Mouse (Mus musculus): ENCODE results near the gene Prkag1. TPM values are rescaled to one million over a fixed set of nuclear protein-coding genes. Genes with fewer than 3 reads are reported as not detected.
A peak's percentile ranks its signal among the peaks of the same experiment; 100 is the strongest.

Gene Prkag1
- polyA plus RNA-seq, 1 experiment from 2014 or later, result 47.4 TPM

- H3K4me2 ChIP-seq (ENCODE audit: low read depth, low read length), result no peak overlapping the region
- TF ChIP-seq EP300 (IDR thresholded peaks at IDR 0.05; ENCODE audit: low read depth), result no peak
- no peak for TF ChIP-seq CTCF (IDR thresholded peaks at IDR 0.05; ENCODE audit: low read depth)
- no peaks in the 10 kb centered on the region for H3K36me3 ChIP-seq (replicated peaks; ENCODE audit: insufficient read depth, low read length)
- H3K4me1 ChIP-seq (ENCODE audit: insufficient read depth), result peaks cover 31% of the 10 kb centered on the region
- ATAC-seq, result no peak
- H3K27ac ChIP-seq (ENCODE audit: low read depth), result no peak overlapping the region
- peaks cover 76% of the 10 kb centered on the region for H3K27me3 ChIP-seq (ENCODE audit: insufficient read depth, low read length)
- no peak for DNase-seq
- no peak overlapping the region for H3K9ac ChIP-seq (replicated peaks)
- WGBS (ENCODE audit: insufficient replicate concordance), result 44% methylated on average over 15 of the region's 15 CpGs
- no peak overlapping the region for H3K4me3 ChIP-seq (ENCODE audit: low read depth, low read length)
- no peaks in the 10 kb centered on the region for H3K9me3 ChIP-seq (ENCODE audit: low read length)
Observed at GRCm38 (mm10) chr15:98774096-98774495, 57.2 kb downstream of the Prkag1 start.

GRCm38 (mm10) chr15:98772511-98773211 is 58.7 kb downstream of the Prkag1 start:
- TF ChIP-seq EP300 (IDR thresholded peaks at IDR 0.05; ENCODE audit: low read depth) (no peak), CTCF (IDR thresholded peaks at IDR 0.05; ENCODE audit: low read depth) (no peak)
- no peaks in the 10 kb centered on the region for H3K36me3 ChIP-seq (replicated peaks; ENCODE audit: insufficient read depth, low read length)
- DNase-seq (no peak), ATAC-seq (peak; percentile 55)
- peak overlapping the region; percentile 46; the same call in 1 of the 2 replicates for H3K9ac ChIP-seq (replicated peaks)
- H3K4me3 ChIP-seq (ENCODE audit: low read depth, low read length), result peak overlapping the region; percentile 49
- H3K9me3 ChIP-seq (ENCODE audit: low read length), result no peaks in the 10 kb centered on the region
- H3K27ac ChIP-seq (ENCODE audit: low read depth), result no peak overlapping the region
- H3K4me1 ChIP-seq (ENCODE audit: insufficient read depth), result peaks cover 25% of the 10 kb centered on the region
- 2% methylated on average over 36 of the region's 36 CpGs for WGBS (ENCODE audit: insufficient replicate concordance)
- H3K27me3 ChIP-seq (ENCODE audit: insufficient read depth, low read length), result peaks cover 64% of the 10 kb centered on the region
- H3K4me2 ChIP-seq (ENCODE audit: low read depth, low read length), result peak overlapping the region; percentile 79

DNA sequence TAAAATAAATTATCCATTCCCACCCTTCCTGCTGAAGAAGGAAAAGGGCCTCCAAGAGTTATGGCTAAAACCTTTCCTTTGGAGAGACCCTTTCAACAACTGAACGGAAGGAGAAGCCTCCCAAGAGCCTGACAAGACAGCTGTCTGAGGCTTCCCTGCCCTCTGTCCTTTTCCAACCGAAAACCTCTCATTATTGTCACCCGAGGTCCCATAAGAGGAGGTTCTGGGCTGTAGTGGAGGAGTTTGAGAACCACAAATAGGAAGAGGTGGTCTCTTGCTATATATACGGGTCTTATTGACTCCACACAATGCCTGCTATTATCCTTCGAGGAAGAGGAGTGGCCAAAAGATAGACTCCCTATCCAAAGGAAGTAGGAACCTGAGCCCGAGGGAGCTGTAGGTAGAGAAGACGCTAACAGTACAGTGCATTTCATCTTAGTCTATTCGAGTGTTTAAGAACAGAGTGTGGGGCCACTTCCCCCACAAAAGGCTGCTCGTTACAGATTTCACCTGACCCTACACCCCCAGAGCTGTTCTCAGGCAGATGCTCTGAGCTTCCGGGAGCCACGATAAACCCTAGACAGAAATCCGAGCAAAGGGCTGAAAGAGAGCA is 59.4 kb downstream of the Prkag1 start:
- no peak for ATAC-seq
- DNase-seq, result no peak
- Histone ChIP-seq H3K9ac (replicated peaks) (peak overlapping the region; percentile 46; the same call in 1 of the 2 replicates), H3K27ac (ENCODE audit: low read depth) (no peak overlapping the region), H3K4me2 (ENCODE audit: low read depth, low read length) (peak overlapping the region; percentile 79), H3K9me3 (ENCODE audit: low read length) (no peaks in the 10 kb centered on the region), H3K4me3 (ENCODE audit: low read depth, low read length) (peak overlapping the region; percentile 49), H3K36me3 (replicated peaks; ENCODE audit: insufficient read depth, low read length) (no peaks in the 10 kb centered on the region), H3K4me1 (ENCODE audit: insufficient read depth) (peaks cover 20% of the 10 kb centered on the region), H3K27me3 (ENCODE audit: insufficient read depth, low read length) (peaks cover 57% of the 10 kb centered on the region)
- 11% methylated on average over 12 of the region's 12 CpGs for WGBS (ENCODE audit: insufficient replicate concordance)
- TF ChIP-seq EP300 (IDR thresholded peaks at IDR 0.05; ENCODE audit: low read depth) (no peak), CTCF (IDR thresholded peaks at IDR 0.05; ENCODE audit: low read depth) (no peak)

- ATAC-seq (no peak), DNase-seq (no peak)
- Histone ChIP-seq H3K27ac (ENCODE audit: low read depth) (no peak overlapping the region), H3K27me3 (ENCODE audit: insufficient read depth, low read length) (peaks cover 29% of the 10 kb centered on the region), H3K4me1 (ENCODE audit: insufficient read depth) (peaks cover 19% of the 10 kb centered on the region), H3K4me3 (ENCODE audit: low read depth, low read length) (no peak overlapping the region), H3K36me3 (replicated peaks; ENCODE audit: insufficient read depth, low read length) (no peaks in the 10 kb centered on the region), H3K9me3 (ENCODE audit: low read length) (no peaks in the 10 kb centered on the region), H3K9ac (replicated peaks) (no peak overlapping the region), H3K4me2 (ENCODE audit: low read depth, low read length) (no peak overlapping the region)
- TF ChIP-seq CTCF (IDR thresholded peaks at IDR 0.05; ENCODE audit: low read depth), result no peak
- TF ChIP-seq EP300 (IDR thresholded peaks at IDR 0.05; ENCODE audit: low read depth), result no peak
- WGBS (ENCODE audit: insufficient replicate concordance), result 57% methylated on average over 5 of the region's 5 CpGs
Observed at GRCm38 (mm10) chr15:98768259-98768658, 63.1 kb downstream of the Prkag1 start.

DNA sequence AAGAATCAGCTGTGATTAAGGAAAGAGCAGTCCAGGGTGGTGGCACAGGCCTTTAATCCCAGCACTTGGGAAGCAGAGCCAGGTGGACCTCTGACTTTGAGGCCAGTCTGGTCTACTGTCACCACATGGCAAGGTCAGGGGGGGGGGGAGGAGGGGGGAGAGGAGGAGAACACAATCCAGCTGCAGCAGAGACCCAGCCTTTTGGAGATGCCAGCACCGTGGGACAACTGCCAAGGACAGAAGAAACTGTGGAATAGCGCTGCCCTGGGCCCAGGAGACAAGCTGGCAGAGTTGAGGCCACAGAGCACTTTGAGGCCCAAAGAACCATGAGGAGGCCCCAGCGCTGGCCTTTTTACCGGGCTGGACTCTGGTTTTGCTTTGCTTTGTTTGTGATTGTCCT is 65.4 kb downstream of the Prkag1 start:
- WGBS (ENCODE audit: insufficient replicate concordance), result 72% methylated on average over 4 of the region's 4 CpGs
- H3K9me3 ChIP-seq (ENCODE audit: low read length), result no peaks in the 10 kb centered on the region
- no peaks in the 10 kb centered on the region for H3K36me3 ChIP-seq (replicated peaks; ENCODE audit: insufficient read depth, low read length)
- no peak overlapping the region for H3K4me2 ChIP-seq (ENCODE audit: low read depth, low read length)
- DNase-seq (no peak), ATAC-seq (no peak)
- no peak overlapping the region for H3K9ac ChIP-seq (replicated peaks)
- H3K27ac ChIP-seq (ENCODE audit: low read depth), result no peak overlapping the region
- no peak overlapping the region for H3K4me3 ChIP-seq (ENCODE audit: low read depth, low read length)
- peaks cover 14% of the 10 kb centered on the region for H3K27me3 ChIP-seq (ENCODE audit: insufficient read depth, low read length)
- peaks cover 11% of the 10 kb centered on the region for H3K4me1 ChIP-seq (ENCODE audit: insufficient read depth)
- TF ChIP-seq CTCF (IDR thresholded peaks at IDR 0.05; ENCODE audit: low read depth) (no peak), EP300 (IDR thresholded peaks at IDR 0.05; ENCODE audit: low read depth) (no peak)

Other genes with a start within 250 kb of the Prkag1 start
- 5.3 and 7.7 TPM in 2 replicates for gene Adcy6, start 221.4 kb downstream of the Prkag1 start, polyA plus RNA-seq (2015; fragmentation: Nextera tagmentation; extraction: Ambion mirVana)
- 0.38 and 0.58 TPM in 2 replicates for gene Cacnb3, start 200.7 kb downstream of the Prkag1 start, polyA plus RNA-seq (2015; fragmentation: Nextera tagmentation; extraction: Ambion mirVana)
- gene Ddx23, start 168.6 kb downstream of the Prkag1 start, polyA plus RNA-seq (2015; fragmentation: Nextera tagmentation; extraction: Ambion mirVana), result 4.7 and 9.2 TPM in 2 replicates
- 0.94 and 1.2 TPM in 2 replicates for gene Rnd1, start 154.1 kb downstream of the Prkag1 start, polyA plus RNA-seq (2015; fragmentation: Nextera tagmentation; extraction: Ambion mirVana)
- gene Ccdc65, start 123.3 kb downstream of the Prkag1 start, polyA plus RNA-seq (2015; fragmentation: Nextera tagmentation; extraction: Ambion mirVana), result not detected in 2 replicates
- 58.5 and 62.4 TPM in 2 replicates for gene Fkbp11, start 103.3 kb downstream of the Prkag1 start, polyA plus RNA-seq (2015; fragmentation: Nextera tagmentation; extraction: Ambion mirVana)
- 9.6 and 10.4 TPM in 2 replicates for gene Arf3, start 68.3 kb downstream of the Prkag1 start, polyA plus RNA-seq (2015; fragmentation: Nextera tagmentation; extraction: Ambion mirVana)
- 0.04 and 0.08 TPM in 2 replicates for gene Wnt10b, start 53.4 kb downstream of the Prkag1 start, polyA plus RNA-seq (2015; fragmentation: Nextera tagmentation; extraction: Ambion mirVana)
- not detected in 2 replicates for gene Wnt1, start 41.7 kb downstream of the Prkag1 start, polyA plus RNA-seq (2015; fragmentation: Nextera tagmentation; extraction: Ambion mirVana)
- gene Ddn, start 22.0 kb downstream of the Prkag1 start, polyA plus RNA-seq (2015; fragmentation: Nextera tagmentation; extraction: Ambion mirVana), result not detected in 2 replicates
- gene Kmt2d, start 39.7 kb upstream of the Prkag1 start, polyA plus RNA-seq (2015; fragmentation: Nextera tagmentation; extraction: Ambion mirVana), result 3.0 and 3.6 TPM in 2 replicates
- 1.4 and 1.8 TPM in 2 replicates for gene Rhebl1, start 63.0 kb upstream of the Prkag1 start, polyA plus RNA-seq (2015; fragmentation: Nextera tagmentation; extraction: Ambion mirVana)
- 0.07 TPM in 1 of 2 replicates, not detected in the other for gene Dhh, start 67.0 kb upstream of the Prkag1 start, polyA plus RNA-seq (2015; fragmentation: Nextera tagmentation; extraction: Ambion mirVana)
- 4.9 and 5.1 TPM in 2 replicates for gene Lmbr1l, start 86.7 kb upstream of the Prkag1 start, polyA plus RNA-seq (2015; fragmentation: Nextera tagmentation; extraction: Ambion mirVana)
- gene Tuba1b, start 103.0 kb upstream of the Prkag1 start, polyA plus RNA-seq (2015; fragmentation: Nextera tagmentation; extraction: Ambion mirVana), result 389 and 423 TPM in 2 replicates
- not detected in 2 replicates for gene Gm49450, start 122.0 kb upstream of the Prkag1 start, polyA plus RNA-seq (2015; fragmentation: Nextera tagmentation; extraction: Ambion mirVana)
- gene Tuba1a, start 122.2 kb upstream of the Prkag1 start, polyA plus RNA-seq (2015; fragmentation: Nextera tagmentation; extraction: Ambion mirVana), result 28.1 and 28.7 TPM in 2 replicates
- 149 and 152 TPM in 2 replicates for gene Tuba1c, start 198.4 kb upstream of the Prkag1 start, polyA plus RNA-seq (2015; fragmentation: Nextera tagmentation; extraction: Ambion mirVana)
- gene Prph, start 223.7 kb upstream of the Prkag1 start, polyA plus RNA-seq (2015; fragmentation: Nextera tagmentation; extraction: Ambion mirVana), result 0.53 and 0.85 TPM in 2 replicates
- gene Troap, start 243.1 kb upstream of the Prkag1 start, polyA plus RNA-seq (2015; fragmentation: Nextera tagmentation; extraction: Ambion mirVana), result 5.6 and 6.7 TPM in 2 replicates

Data from liver, postnatal 0 days (tissue).